Mouse (Mus musculus) liver, embryonic 14 days (tissue): ENCODE data around the gene C1rb. TPM values are rescaled to one million over a fixed set of nuclear protein-coding genes. Genes with fewer than 3 reads are reported as not detected.

ENCODE experiments used
- polyA plus RNA-seq: library from polyadenylated mRNA; depleted of rRNA; stranded (reverse); fragments of >200 nt; gene quantifications from 2 replicates; pipeline ENCODE4 v1.2.3, GENCODE M21; 2012; rRNA removed

The C1rb gene
- not detected in 2 replicates for polyA plus RNA-seq

DNA sequence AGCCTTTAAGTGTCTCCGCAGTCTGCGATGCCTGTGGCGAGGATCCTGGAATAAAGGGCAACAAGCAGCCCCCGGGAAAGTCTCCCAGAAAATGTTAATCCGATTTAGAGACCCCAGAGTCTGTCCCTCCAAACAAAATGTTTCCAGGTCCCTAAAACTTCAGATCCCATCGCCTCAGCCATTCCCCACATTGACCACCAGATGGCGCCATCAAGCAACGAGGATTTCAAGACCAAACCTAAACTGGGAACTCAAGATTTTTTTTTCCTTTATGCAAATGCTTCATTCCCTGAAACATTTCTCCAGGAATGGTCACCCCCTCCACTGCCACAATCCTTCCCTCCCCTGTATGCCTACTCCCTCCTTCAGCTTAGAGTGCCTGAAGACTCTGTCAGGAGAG is at the start of gene C1rb:
Gene C1rb, plus strand, starts transcription at position 269 of the 400 bp plus-strand sequence.

DNA sequence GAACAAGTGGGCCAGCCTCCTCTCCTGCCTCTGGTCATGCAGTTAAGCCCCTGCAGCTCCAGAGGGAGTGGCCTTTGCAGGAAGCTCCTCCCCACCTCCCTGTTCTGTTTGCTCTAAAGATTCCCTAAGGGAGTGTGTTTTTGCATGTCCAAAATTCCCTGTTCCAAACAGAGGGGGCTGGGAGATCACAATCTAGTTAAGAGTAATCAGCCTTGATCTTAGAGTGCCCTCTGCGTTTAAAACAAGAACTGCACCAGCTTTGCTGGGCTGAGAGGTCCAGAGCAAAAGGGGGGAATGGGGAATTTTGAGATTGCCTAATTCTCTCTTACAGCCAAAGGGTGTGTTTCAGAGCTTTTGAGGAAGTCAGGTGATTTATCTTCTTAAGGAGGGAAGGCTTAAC is 27.8 kb upstream of the C1rb start, which contains the start of gene C1s1:
Gene C1s1, minus strand, starts transcription at position 76 of the 400 bp plus-strand sequence.

Other genes with a start within 250 kb of the C1rb start
- gene Pex5, start 155.2 kb upstream of the C1rb start, polyA plus RNA-seq = 11.7 and 13.9 TPM in 2 replicates
- gene Clstn3, start 105.5 kb upstream of the C1rb start, polyA plus RNA-seq = 2.3 and 2.7 TPM in 2 replicates
- gene C1rl, start 77.2 kb upstream of the C1rb start, polyA plus RNA-seq = 3.0 and 3.9 TPM in 2 replicates
- 7.7 and 8.5 TPM in 2 replicates for gene C1ra, start 57.9 kb upstream of the C1rb start, polyA plus RNA-seq
- gene C1s1, start 27.9 kb upstream of the C1rb start, polyA plus RNA-seq = 39.2 and 48.1 TPM in 2 replicates
- 0.01 and 0.02 TPM in 2 replicates for gene C1s2, start 65.8 kb downstream of the C1rb start, polyA plus RNA-seq
- gene Lpcat3, start 92.7 kb downstream of the C1rb start, polyA plus RNA-seq = 57.0 and 65.6 TPM in 2 replicates
- gene Emg1, start 141.9 kb downstream of the C1rb start, polyA plus RNA-seq = 106 and 121 TPM in 2 replicates
- gene Phb2, start 142.0 kb downstream of the C1rb start, polyA plus RNA-seq = 117 and 139 TPM in 2 replicates
- 16.4 and 20.0 TPM in 2 replicates for gene Ptpn6, start 168.4 kb downstream of the C1rb start, polyA plus RNA-seq
- 40.8 and 45.6 TPM in 2 replicates for gene Grcc10, start 171.1 kb downstream of the C1rb start, polyA plus RNA-seq
- not detected in 2 replicates for gene Gm45234, start 185.7 kb downstream of the C1rb start, polyA plus RNA-seq
- 2.4 and 3.2 TPM in 2 replicates for gene Atn1, start 186.2 kb downstream of the C1rb start, polyA plus RNA-seq
- gene Eno2, start 199.4 kb downstream of the C1rb start, polyA plus RNA-seq = 0.25 and 0.46 TPM in 2 replicates
- 0.06 TPM in 1 of 2 replicates, not detected in the other for gene Lrrc23, start 209.4 kb downstream of the C1rb start, polyA plus RNA-seq
- gene Spsb2, start 238.4 kb downstream of the C1rb start, polyA plus RNA-seq = 4.4 and 5.3 TPM in 2 replicates
- gene Tpi1, start 244.0 kb downstream of the C1rb start, polyA plus RNA-seq = 274 and 318 TPM in 2 replicates